ENCODE assay signal across 16 mouse cellular contexts in genomic region chr10:117474351-117475085, GRCm38 (mm10).
"Had no signal": no experiment of that assay in that cellular context is flagged by ENCODE, and none has a peak within 500 bp of the region (broad histone marks: within the 10 kb centered on the region; RNA-seq: fewer than 3 reads in every experiment).

No protein-coding gene starts in this region.

- DNase-seq: heart, postnatal 10 days; heart, postnatal 14 days; heart, postnatal 36 days; heart, postnatal 4 days; kidney, adult 11 months; kidney, adult 18-20 months; kidney, adult 2 months; kidney, adult 8-10 months; kidney, adult 9 months; kidney, postnatal 10 days; kidney, postnatal 14 days; kidney, postnatal 25 days; kidney, postnatal 36 days; kidney, postnatal 4 days; layer of hippocampus, adult 9-11 months; layer of hippocampus, postnatal 36 days had no signal
